Mouse (Mus musculus): ENCODE results near the gene Baiap2. TPM values are rescaled to one million over a fixed set of nuclear protein-coding genes. Genes with fewer than 3 reads are reported as not detected.
A peak's percentile ranks its signal among the peaks of the same experiment; 100 is the strongest.

Gene Baiap2
- total RNA-seq (2017), result 6.0 and 6.3 TPM in 2 replicates

- ATAC-seq (replicated peaks; ENCODE audit: low read depth, poor library complexity, severe bottlenecking), result peak; percentile 82
Measured at GRCm38 (mm10) chr11:119942727-119943427, at the start of gene Baiap2. TSS of gene Baiap2 (plus strand) at chr11:119942763.

GRCm38 (mm10) chr11:119893667-119894236 lies 48.8 kb upstream of the Baiap2 start:
- ATAC-seq (replicated peaks; ENCODE audit: low read depth, poor library complexity, severe bottlenecking), result no peak

- peak; percentile 63 for ATAC-seq (replicated peaks; ENCODE audit: low read depth, poor library complexity, severe bottlenecking)
Measured at GRCm38 (mm10) chr11:119894634-119895033, 47.9 kb upstream of the Baiap2 start.

GRCm38 (mm10) chr11:119897041-119897440 lies 45.5 kb upstream of the Baiap2 start:
- no peak for ATAC-seq (replicated peaks; ENCODE audit: low read depth, poor library complexity, severe bottlenecking)

- no peak for ATAC-seq (replicated peaks; ENCODE audit: low read depth, poor library complexity, severe bottlenecking)
Measured at GRCm38 (mm10) chr11:119898976-119899375, 43.6 kb upstream of the Baiap2 start.

- ATAC-seq (replicated peaks; ENCODE audit: low read depth, poor library complexity, severe bottlenecking), result no peak
Measured at GRCm38 (mm10) chr11:119901174-119901573, 41.4 kb upstream of the Baiap2 start.

GRCm38 (mm10) chr11:119902891-119903290 lies 39.7 kb upstream of the Baiap2 start:
- no peak for ATAC-seq (replicated peaks; ENCODE audit: low read depth, poor library complexity, severe bottlenecking)

- peak; percentile 62 for ATAC-seq (replicated peaks; ENCODE audit: low read depth, poor library complexity, severe bottlenecking)
Measured at GRCm38 (mm10) chr11:119904621-119905286, 37.8 kb upstream of the Baiap2 start.

GRCm38 (mm10) chr11:119905794-119906193 lies 36.8 kb upstream of the Baiap2 start:
- ATAC-seq (replicated peaks; ENCODE audit: low read depth, poor library complexity, severe bottlenecking), result no peak

- ATAC-seq (replicated peaks; ENCODE audit: low read depth, poor library complexity, severe bottlenecking), result no peak
Measured at GRCm38 (mm10) chr11:119907006-119907650, 35.4 kb upstream of the Baiap2 start.

GRCm38 (mm10) chr11:119907711-119908110 lies 34.9 kb upstream of the Baiap2 start:
- ATAC-seq (replicated peaks; ENCODE audit: low read depth, poor library complexity, severe bottlenecking), result no peak

GRCm38 (mm10) chr11:119909436-119909835 lies 33.1 kb upstream of the Baiap2 start:
- ATAC-seq (replicated peaks; ENCODE audit: low read depth, poor library complexity, severe bottlenecking), result peak; percentile 53

GRCm38 (mm10) chr11:119912845-119913244 lies 29.7 kb upstream of the Baiap2 start:
- ATAC-seq (replicated peaks; ENCODE audit: low read depth, poor library complexity, severe bottlenecking), result no peak

- ATAC-seq (replicated peaks; ENCODE audit: low read depth, poor library complexity, severe bottlenecking), result peak; percentile 55
Measured at GRCm38 (mm10) chr11:119913291-119913934, 29.1 kb upstream of the Baiap2 start, which contains the start of gene Chmp6. TSS of gene Chmp6 (plus strand) at chr11:119913441.

- ATAC-seq (replicated peaks; ENCODE audit: low read depth, poor library complexity, severe bottlenecking), result no peak
Measured at GRCm38 (mm10) chr11:119913935-119914314, 28.6 kb upstream of the Baiap2 start.

GRCm38 (mm10) chr11:119914381-119914780 lies 28.2 kb upstream of the Baiap2 start:
- no peak for ATAC-seq (replicated peaks; ENCODE audit: low read depth, poor library complexity, severe bottlenecking)

GRCm38 (mm10) chr11:119915666-119916065 lies 26.9 kb upstream of the Baiap2 start:
- no peak for ATAC-seq (replicated peaks; ENCODE audit: low read depth, poor library complexity, severe bottlenecking)

- ATAC-seq (replicated peaks; ENCODE audit: low read depth, poor library complexity, severe bottlenecking), result peak; percentile 10; the same call in 1 of the 2 replicates
Measured at GRCm38 (mm10) chr11:119916102-119916790, 26.3 kb upstream of the Baiap2 start.

GRCm38 (mm10) chr11:119916834-119917469 lies 25.6 kb upstream of the Baiap2 start:
- no peak for ATAC-seq (replicated peaks; ENCODE audit: low read depth, poor library complexity, severe bottlenecking)

Measured in common myeloid progenitor, adult 5-6 weeks (primary cell).